Mouse (Mus musculus): ENCODE results near the gene Ppp2r5e. TPM values are rescaled to one million over a fixed set of nuclear protein-coding genes. Genes with fewer than 3 reads are reported as not detected.
"Not testable (repeated sequence)": the region's sequence is repeated elsewhere in the genome, so short reads cannot be mapped to it uniquely, and the experiment has no call there.

Ppp2r5e gene
- total RNA-seq, 4 experiments from 2014 or later, result 69.1 to 74.0 (median 73.5) TPM

DNA sequence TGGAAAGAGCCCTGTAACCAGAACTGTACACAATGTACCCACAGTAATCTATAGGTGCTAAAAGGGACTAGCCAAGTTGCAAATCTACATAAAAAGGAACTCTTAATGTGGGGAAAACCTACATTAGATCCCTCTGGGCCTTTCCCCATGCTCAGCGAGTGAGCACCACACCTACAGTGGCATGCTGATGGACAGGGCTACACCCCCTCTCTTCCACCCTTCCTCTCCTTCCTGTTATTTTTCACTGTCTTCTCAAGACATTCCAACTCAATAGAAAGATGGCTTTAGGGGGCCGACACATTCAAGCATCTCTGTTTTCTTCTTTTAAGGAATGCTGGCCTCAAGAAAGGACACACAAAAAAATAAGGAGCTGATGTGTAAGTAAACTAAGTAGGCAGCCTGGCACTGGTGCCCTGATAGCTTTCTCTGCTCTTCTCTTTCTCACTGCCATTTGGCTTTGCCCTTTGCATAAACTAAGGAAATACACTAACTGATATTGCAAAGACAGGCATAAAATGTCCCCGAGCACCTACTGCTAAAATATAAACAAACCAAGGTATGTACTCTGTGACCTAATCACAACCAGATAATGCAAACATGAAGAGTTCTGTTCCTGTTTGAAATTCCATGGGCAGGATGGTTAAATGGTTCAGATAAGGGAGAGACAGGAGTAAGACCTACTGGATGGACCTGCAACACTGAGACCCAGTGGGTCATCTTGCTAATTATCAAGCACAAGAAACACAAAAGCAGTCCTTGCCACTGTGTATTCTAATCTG, 103.3 kb downstream of the Ppp2r5e start:
- DNase-seq (ENCODE audit: low spot score in 2 of 2), result no peak

DNA sequence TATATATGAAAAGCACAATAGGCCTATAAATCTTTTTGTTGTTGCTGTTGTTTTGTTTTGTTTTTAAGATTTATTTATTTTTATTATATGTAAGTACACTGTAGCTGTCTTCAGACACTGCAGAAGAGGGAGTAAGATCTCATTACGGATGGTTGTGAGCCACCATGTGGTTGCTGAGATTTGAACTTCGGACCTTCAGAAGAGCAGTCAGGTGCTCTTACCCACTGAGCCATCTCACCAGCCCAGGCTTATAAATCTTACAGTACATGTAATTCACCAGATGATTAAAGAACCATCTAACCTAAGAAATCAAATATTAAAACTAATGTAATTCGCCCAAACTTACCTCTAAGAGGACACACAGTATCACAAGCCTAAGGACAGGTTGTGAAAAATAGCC, 103.9 kb downstream of the Ppp2r5e start:
- not testable (repeated sequence) for DNase-seq (ENCODE audit: low spot score in 2 of 2)

DNA sequence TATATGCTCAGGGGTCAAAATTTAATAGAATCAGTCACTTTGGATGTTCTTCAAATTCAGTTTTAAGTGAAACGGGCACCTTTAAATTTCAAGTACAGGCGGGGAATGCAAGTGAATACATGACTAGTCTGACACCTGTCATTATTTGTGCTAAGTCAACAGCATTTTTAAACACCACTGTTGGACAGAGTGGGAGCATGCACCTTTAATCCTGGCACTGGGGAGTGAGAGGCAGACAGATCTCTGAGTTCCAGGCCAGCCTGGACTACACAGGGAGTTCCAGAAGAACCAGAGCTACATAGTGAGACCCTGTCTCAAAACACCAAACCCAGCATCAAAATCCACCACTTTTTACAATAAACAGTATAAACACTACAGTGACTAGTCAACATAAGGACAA, 108.5 kb downstream of the Ppp2r5e start:
- DNase-seq (ENCODE audit: low spot score in 2 of 2), result no peak

DNA sequence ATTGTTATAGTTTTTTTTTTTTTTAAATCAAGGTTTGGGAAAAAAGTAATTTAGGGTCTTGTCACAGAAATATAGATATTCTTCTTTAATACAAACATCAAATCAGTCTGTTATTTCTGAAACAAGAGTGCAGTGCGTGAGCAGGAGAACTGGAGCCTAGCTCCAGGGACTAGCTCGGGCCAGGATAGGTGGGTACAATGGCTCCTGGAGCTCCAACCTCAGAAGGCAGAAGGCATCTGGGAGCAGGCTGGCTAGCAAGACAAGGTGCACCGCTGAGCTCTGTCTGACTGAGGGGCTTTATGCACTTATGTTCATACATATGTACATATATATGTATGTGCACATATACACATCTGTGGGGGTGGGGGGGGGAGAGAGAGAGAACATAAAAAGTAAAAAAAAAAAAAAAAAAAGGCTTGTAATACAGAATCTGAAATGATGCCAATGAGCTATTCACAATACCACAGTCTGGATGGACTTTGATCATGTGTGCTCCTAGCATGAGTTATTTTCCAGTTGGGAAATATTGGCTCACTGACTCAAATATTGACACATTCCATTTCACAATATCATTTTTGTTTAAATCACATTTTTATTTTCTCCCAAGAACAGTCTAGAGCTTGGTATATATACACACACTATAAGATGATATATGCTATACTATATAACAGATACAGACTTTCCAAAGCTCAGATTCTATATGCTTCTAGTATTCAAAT, 109.3 kb downstream of the Ppp2r5e start:
- DNase-seq (ENCODE audit: low spot score in 2 of 2), result no peak

DNA sequence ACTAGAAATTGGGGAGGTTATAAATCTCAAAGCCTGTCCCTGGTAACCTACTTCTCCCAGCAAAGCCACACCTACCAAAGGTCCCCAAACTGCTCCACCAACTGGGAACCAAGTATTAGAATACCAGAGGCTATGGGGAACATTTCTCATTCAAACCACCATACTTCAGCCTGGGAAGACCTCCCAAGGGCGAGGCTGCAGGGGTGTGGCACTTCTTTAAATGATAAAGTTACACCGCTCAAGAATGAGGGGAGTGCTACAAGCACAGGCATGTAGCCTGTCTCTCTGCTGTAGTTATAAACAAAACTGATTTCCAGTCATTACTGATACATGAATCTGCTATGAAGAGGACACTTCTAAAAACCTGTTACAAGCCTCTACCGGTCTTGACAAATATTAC, 113.3 kb downstream of the Ppp2r5e start:
- DNase-seq (ENCODE audit: low spot score in 2 of 2), result no peak

DNA sequence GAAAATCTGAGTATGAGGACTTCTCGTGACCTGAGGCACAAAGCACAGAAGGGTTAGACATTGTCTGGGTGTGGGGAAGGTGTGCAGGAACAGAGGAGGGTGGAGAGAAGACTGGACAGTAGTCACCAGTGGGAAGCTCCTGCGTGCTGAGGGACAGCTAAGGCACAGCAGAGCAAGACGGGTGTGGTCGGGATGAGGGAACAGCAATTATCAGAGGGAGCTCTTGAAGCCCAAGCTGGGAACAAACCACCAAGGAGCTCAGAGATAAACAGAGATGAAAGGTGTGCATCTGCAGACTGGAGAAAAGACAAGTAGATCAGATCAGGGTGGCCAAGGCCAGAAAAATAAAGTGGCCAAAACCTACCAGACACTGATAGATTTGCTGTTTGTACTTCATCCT, 114.0 kb downstream of the Ppp2r5e start:
- no peak for DNase-seq (ENCODE audit: low spot score in 2 of 2)

DNA sequence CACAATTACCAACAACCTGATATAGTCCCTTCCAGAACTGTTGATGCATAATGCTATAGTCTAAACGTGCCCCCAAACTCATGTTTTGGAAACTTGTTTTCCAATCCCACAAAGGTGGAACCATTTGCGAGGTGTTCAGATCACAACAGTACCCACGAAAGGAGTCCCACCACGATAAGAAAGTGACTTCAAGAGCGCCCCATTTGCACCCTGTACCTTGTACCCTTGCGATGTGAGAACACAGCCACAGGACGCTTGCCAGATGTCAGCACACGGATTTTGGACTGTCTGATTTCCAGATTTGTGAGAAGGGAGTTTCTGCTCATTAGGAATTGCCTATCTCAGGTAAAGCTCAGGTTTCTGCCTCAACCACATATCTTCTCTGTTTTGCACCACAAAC, 116.0 kb downstream of the Ppp2r5e start:
- DNase-seq (ENCODE audit: low spot score in 2 of 2), result no peak

DNA sequence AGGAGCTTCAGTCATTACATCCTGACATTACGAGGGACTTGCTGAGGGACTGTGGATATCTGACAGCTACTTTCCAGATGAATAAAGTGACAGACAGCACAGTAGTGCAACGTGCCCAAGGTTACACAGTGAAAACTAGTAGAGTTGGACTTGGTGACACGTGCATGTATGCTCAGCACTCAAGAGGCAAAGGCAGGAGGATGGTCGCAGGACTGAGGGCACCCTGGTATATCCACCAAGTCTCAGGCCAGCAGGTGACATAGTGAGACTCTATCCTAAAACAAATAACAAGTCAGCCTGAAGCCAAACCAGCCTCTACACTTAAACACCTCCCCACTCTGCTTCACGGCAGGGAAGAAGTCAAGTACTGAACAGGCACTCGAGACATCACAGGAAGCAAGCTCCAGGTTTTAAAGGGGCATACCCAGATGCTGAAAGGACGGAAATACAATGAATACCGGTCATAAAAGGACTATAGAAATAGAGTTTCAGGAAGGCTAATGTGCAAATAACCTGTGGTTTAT, 116.6 kb downstream of the Ppp2r5e start:
- DNase-seq (ENCODE audit: low spot score in 2 of 2), result no peak

DNA sequence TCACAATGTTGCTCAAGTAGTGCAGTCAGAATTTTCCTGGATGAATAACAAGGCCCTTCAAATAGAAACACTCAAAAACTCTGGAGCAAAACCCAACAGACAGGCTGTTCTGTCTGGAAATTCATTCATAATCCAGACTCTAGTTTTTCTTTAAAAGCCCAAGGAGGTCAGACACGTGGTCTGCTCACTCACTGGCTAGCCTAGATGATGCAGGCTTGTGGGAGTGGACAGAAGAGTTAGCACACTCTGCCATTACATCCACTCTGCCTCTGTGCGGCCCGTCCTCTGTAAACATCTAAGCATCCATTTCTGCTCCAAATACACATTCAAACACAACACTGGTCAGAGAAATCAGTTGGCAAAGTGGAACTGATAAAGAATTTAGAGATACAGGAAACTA, 117.4 kb downstream of the Ppp2r5e start:
- DNase-seq (ENCODE audit: low spot score in 2 of 2), result no peak

DNA sequence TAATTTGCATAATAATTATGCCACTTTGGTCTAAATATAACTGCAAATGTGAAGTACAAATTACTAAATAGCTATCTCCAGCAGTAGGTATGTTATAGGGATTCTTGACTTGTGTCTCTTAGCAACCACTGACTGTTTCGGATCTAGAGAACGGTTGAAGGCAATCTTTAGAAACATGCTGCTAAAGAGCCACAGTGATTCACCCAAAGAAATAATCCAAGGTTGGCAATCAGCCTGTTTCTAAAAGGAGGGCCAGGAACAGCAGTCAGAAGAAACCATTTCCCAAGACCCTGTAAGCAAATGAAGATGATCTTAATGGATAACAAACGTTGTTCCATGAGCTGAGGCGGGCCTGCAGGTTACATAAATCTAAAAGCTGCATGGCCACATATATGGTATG, 117.9 kb downstream of the Ppp2r5e start:
- no peak for DNase-seq (ENCODE audit: low spot score in 2 of 2)

DNA sequence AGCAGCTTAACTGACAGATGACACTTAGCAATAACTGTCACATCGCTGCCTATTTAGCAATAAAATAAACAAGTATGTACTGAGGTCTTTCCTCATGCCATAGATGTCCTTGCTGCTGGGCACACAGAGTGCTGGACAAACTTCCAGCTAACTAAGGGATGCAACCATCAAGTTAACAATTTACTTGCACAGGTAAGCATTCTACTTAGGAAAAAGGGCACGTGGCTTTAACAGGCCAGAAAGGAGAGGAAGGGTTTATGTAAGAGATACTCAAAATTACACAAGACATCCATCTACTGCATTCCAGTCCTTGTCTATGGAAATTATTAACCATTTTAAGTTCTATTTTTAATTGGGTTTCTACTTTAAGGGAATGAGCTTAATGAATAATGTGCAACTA, 123.0 kb downstream of the Ppp2r5e start:
- no peak for DNase-seq (ENCODE audit: low spot score in 2 of 2)

DNA sequence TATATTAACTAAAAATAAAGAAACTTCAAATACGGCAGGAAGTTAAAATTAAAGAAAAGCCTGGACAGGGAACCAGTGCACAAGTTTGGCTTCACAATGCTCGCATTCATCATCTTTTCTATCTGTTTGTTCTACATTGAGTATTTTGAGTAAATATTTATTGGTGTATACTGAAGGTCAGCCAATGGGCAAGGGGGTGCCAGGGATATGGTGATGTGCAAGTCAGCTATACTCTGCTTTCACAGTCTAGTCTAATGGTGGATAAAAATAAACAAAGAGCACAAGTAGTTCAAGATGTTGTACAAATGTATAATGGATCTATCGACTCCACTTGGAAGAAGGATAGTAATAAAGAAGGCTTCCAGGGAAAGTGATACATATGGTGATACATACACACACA, 123.9 kb downstream of the Ppp2r5e start:
- no peak for DNase-seq (ENCODE audit: low spot score in 2 of 2)

DNA sequence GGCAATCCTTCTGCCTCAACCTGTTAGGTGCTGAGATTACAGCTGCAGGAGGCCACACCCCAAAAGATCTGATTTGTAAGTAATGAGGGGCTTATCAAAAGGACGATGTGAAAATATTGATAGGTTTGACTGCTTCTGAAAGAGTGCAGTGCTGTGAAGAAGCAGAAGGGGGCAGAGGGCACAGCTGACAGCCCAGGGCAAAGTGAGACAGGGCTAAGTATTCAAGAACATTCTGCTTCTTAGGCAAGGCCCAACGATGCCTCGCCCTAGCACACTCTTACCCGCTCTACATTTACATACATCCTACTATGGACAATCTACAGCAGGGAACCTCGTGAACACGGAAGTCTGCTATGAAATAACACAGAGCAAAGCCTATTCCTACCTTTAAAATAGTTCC, 128.2 kb downstream of the Ppp2r5e start:
- no peak for DNase-seq (ENCODE audit: low spot score in 2 of 2)

DNA sequence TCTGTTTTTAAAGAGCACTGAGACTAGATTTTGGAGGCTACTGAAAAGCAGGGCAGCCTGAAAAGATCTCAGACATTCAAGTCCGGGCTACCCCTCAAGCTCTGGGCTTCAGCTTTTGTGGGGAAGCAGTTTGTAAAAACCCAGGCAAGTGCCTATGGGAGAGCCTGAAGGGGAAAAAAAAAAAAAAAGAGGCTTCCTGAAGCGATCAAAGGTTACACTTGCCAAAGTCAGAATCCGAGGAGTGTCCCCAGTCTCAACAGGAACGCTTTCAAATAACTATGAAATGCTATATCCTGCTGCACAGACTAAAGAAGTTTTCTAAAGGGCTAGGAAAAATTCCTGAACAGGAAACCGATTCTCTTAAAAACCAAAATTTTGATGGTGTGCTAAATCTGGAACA, 128.9 kb downstream of the Ppp2r5e start:
- DNase-seq (ENCODE audit: low spot score in 2 of 2), result no peak

DNA sequence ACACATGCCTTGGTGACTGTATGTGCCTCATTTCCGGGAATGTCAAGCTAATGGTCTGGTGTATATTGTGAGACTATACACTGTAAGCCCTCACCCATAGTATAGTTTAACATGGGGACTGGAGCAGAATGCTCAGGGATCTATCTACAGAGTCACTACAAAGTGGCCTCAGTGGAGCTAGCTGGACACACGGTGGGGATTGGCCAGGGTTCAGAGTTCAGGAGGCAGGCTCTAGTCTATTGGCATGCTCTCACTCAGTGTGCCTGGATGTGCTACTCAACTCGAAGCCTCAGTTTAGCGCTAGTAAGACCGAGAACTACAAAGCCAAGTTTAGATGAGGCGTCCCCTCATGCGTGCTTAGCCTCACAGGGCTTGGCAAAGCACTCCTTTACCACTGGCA, 129.8 kb downstream of the Ppp2r5e start:
- no peak for DNase-seq (ENCODE audit: low spot score in 2 of 2)

DNA sequence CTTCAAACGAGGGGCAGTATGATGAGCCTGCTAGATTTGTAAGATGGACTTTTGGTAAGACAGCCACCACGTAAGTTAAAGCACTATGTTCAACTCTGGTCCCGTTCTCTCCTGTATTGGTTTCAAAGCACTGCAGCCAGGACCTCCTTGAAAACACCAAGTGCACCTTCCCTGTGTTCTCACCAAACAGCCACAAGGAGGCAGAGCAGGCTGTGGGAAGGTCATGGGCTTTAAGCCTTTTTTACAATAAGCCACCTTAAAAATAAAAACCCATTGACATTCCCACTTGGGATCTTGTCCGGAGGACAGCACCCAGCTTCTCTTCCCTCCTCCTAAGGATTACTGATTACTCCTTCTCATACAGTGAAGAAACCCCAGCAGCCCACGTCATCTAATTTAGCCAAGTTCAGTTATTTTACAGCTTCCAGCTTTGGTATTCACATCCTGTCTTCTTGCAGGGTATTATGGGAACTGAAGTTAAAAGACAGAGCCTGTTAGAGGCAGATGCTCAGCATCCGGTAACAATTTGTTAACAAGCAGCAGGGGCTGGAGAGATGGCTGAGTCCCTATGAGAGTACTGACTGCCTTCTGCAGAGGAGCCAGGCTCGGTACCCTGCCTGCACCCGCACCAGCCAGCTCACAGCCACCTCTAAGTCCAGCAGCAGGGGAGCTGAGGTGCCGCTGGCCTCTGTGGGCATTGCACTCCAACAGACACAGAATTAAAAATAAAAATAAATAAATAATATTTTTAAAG, 131.9 kb downstream of the Ppp2r5e start:
- DNase-seq (ENCODE audit: low spot score in 2 of 2), result no peak

DNA sequence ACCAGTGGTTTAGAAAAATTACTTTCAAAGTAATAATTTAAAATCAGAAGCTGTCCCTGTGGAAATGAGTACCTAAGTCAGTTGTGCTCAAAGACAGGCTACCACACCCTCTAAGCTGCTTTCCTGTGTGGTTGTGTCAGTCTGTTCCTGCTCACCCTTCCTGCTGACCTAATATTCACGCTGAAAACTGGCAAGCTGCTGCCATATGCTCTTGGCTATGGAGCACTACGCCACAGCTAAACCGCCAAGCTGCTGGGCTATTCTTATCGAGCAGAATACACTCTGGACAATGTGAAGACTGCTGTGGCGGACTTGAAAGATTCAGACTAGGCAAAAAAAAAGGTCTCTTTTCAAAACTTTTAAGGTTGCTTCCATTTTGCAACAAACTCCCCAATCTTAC, 135.5 kb downstream of the Ppp2r5e start:
- no peak for DNase-seq (ENCODE audit: low spot score in 2 of 2)

DNA sequence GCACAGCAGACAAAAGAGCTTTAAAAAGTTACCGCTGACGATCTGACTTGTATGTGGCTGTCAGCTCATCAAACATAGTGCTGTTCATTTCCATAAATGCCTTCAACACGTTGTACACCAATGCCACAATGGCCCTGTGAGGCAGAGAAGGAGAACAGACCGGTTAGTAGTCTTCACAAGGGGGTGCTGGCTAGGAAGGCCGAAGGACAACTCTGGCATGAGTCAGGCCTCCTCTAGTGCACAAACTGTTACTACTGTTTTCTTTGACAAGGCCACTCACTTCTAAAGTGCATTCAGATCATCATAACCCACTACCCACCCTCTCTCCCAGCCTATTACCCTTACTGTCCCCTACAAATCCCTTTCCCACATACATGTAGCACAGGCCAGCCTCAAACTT, 136.4 kb downstream of the Ppp2r5e start:
- DNase-seq (ENCODE audit: low spot score in 2 of 2), result no peak

DNA sequence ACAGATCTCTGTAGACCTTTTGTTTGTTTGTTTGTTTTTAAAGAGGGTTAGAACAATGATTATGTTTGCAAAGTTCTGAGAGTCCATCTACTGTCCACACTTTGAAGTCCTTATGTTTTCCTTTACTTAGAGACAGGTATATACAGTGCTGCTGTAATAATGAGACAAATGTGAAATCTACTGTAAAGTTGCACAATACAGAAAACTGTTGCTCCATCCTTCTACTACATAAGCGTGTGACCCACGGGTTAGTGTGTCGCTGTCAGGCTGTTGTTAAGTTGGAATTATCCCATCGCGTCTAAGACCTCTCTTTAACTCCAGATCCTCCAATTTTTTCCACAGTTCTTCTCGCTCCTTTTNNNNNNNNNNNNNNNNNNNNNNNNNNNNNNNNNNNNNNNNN, 142.6 kb downstream of the Ppp2r5e start:
- DNase-seq (ENCODE audit: low spot score in 2 of 2), result no peak

DNA sequence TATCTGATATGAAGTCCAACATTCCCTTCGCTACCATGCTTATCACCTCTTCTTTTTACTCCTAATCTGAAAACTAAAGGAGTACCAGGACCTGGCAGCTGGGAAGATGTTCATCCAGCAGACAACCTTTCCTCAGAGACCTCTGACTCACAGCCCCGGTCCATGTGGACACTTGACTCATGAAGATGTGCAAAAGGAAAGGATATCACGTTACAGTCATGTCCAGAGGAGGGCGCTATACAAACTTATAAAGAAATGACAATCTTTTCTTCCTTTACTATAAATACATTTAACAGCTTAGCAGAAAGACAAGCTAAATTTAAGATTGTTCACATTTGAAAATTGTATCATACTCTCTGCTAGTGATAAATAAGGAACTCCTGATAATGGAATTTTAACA, 143.0 kb downstream of the Ppp2r5e start:
- no peak for DNase-seq (ENCODE audit: low spot score in 2 of 2)

DNA sequence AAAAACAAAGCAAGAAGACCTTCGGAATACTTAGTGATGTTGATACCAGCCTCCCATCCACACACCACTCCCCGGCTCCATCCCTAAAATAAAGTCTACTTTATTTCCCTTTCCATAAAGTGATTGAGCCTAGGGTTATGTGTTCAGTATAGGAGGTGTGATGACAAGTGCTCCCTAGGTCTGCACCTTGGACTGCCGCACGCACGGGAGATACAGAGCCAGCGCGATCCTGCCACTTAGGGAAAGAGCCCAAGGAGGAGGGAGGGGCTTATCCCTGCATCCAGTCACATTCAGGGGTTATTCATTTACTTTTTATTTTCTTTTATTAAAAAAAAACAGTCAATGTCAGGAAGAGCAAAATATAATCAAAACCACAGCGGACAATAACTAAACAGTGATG, 145.5 kb downstream of the Ppp2r5e start:
- no peak for DNase-seq (ENCODE audit: low spot score in 2 of 2)

DNA sequence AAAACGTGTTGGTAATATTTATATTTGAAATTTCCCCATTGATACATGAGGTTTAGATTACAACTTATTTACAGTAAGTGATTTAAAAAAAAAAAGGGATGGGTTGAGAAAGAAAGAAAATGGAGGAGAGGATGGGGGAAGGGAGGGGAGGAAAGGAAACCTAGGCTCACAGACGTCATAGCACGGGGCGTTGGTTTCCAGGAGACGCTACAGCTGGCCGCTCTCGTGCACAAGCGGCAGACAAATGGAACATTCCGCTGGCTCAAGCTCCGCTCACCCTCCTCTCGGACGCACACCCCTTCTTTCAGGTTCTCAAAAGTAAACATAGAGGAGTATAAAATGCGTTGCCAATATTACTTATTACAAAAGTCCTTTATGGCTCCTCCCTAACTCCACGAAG, 146.0 kb downstream of the Ppp2r5e start:
- no peak for DNase-seq (ENCODE audit: low spot score in 2 of 2)
